Mouse (Mus musculus) neural tube, embryonic 14.5 days (tissue): ENCODE results near the gene Kdm4a. TPM values are rescaled to one million over a fixed set of nuclear protein-coding genes. Genes with fewer than 3 reads are reported as not detected.

Source experiments
- ATAC-seq: fragments of 200-750 bp; cut with Nextera tagmentation; 2 replicates; pipeline ENCODE4 v1.8.0; 2017; ENCODE audit warnings: low read depth, mild to moderate bottlenecking, moderate TSS enrichment, moderate library complexity
- H3K27ac ChIP-seq: fragments of 300-500 bp; sonication (generic); 2 replicates; pipeline ENCODE4 v1.5.1; 2014; ENCODE audit warnings: low read depth, mild to moderate bottlenecking, control low read depth, low read length, moderate library complexity, mixed read lengths
- H3K27me3 ChIP-seq: fragments of 300-500 bp; sonication (generic); 2 replicates; pipeline ENCODE4 v1.6.1; 2014; ENCODE audit warnings: low read length; ENCODE audit not compliant: control insufficient read depth, insufficient read depth
- H3K36me3 ChIP-seq: fragments of 300-500 bp; sonication (generic); 2 replicates; pipeline ENCODE4 v1.6.1; 2014; ENCODE audit warnings: low read length, mixed read lengths; ENCODE audit not compliant: control insufficient read depth, insufficient read depth
- H3K4me1 ChIP-seq: fragments of 300-500 bp; sonication (generic); 2 replicates; pipeline ENCODE4 v1.6.1; 2014; ENCODE audit warnings: low read length; ENCODE audit not compliant: control insufficient read depth, insufficient read depth
- H3K4me2 ChIP-seq: fragments of 300-500 bp; sonication (generic); 2 replicates; pipeline ENCODE4 v1.6.1; 2014; ENCODE audit warnings: mild to moderate bottlenecking, low read depth, low read length, control low read depth
- H3K4me3 ChIP-seq: fragments of 300-500 bp; sonication (generic); 2 replicates; pipeline ENCODE4 v1.5.1; 2014; ENCODE audit warnings: low read depth, low read length, control low read depth, mixed read lengths
- H3K9ac ChIP-seq: fragments of 300-500 bp; sonication (generic); replicated peaks from 2 replicates; pipeline ENCODE4 v1.6.1; 2014; ENCODE audit warnings: low read depth, mild to moderate bottlenecking, control low read depth, low read length, mixed read lengths
- H3K9me3 ChIP-seq: fragments of 300-500 bp; sonication (generic); 2 replicates; pipeline ENCODE4 v1.6.1; 2016; ENCODE audit warnings: low read length; ENCODE audit not compliant: control insufficient read depth
- WGBS: fragments of 180-500 bp; shearing (Covaris S2); extraction: QIAGEN DNeasy Blood & Tissue Kit; methylation state at CpG from one replicate; pipeline ENCODE4 v1.1.7; 2014; 5-methylcytosine and 5-hydroxymethylcytosine counted together
- microRNA-seq: library from miRNA; unstranded; fragments of <30 nt; microRNA quantifications from one replicate; pipeline ENCODE4, GENCODE M21; 2016
- polyA plus RNA-seq: library from polyadenylated mRNA; unstranded; fragments of >200 nt; fragmentation: Nextera tagmentation; extraction: Ambion mirVana; gene quantifications from 2 replicates; pipeline ENCODE4 v1.2.1, GENCODE M21; 2014

Gene Kdm4a
- polyA plus RNA-seq, 1 experiment from 2014 or later, result 58.6 TPM

DNA sequence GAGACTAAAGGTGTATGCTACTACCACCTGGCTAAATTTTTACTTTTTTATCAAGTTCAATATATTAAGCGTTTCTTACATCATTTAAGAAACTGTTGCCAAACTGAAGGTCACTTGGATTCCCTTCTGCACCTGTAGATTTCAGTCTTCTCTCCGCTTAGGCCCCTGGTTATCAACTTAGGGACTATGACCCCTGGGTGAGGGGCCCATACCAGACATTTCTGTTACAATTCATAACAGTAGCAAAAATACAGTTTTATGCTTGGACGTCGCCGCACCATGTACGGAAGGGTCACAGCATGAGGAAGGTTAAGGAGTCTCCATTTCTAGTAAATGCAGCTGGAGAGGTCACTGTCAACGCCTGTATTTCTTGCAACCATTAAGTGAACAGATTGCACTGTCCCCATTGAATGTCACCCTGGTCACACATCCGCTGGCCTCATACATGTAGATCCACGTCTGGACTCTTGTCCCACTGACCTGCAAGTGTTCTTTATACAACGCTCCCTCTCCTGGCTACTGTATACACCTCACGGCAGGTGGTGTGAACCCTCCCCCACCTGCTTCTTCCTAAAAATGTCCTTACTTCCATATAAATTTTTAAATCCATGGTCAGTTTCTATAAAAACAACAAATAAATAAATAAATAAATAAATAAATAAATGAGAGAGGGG is 86.9 kb downstream of the Kdm4a start:
- Histone ChIP-seq H3K27ac (no peak overlapping the region), H3K4me2 (no peak overlapping the region), H3K4me1 (no peaks in the 10 kb centered on the region), H3K9ac (no peak overlapping the region), H3K36me3 (no peaks in the 10 kb centered on the region), H3K27me3 (no peaks in the 10 kb centered on the region), H3K4me3 (no peak overlapping the region), H3K9me3 (no peaks in the 10 kb centered on the region)
- 96% methylated on average over 11 of the region's 11 CpGs for WGBS
- no peak for ATAC-seq

DNA sequence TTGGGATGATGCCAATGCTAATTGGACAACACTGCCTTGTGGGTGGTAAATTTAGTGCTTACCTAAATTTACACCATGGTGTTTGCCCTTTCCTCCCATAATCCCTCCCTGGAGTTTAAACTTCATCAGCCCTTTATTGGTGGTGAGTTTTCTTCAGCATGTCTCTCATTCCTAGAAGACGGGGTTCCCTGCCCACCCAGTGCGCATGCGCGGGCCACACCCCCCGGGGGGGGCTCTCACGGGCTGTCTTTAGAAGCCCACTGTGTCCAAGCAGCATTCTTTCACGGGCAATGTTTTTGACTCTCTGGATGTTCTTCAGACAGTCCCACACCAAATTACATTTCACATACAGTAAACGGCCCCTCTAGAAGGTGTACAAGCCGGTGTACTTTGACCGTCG is 89.4 kb downstream of the Kdm4a start:
- Histone ChIP-seq H3K36me3 (no peaks in the 10 kb centered on the region), H3K9ac (no peak overlapping the region), H3K9me3 (no peaks in the 10 kb centered on the region), H3K4me3 (no peak overlapping the region), H3K4me1 (no peaks in the 10 kb centered on the region), H3K27ac (no peak overlapping the region), H3K27me3 (no peaks in the 10 kb centered on the region), H3K4me2 (no peak overlapping the region)
- no peak for ATAC-seq
- whole genome bisulfite sequencing, result 92% methylated on average over 11 of the region's 11 CpGs

GRCm38 (mm10) chr4:118089939-118090338 is 89.9 kb downstream of the Kdm4a start:
- WGBS, result 57% methylated on average over 9 of the region's 9 CpGs

DNA sequence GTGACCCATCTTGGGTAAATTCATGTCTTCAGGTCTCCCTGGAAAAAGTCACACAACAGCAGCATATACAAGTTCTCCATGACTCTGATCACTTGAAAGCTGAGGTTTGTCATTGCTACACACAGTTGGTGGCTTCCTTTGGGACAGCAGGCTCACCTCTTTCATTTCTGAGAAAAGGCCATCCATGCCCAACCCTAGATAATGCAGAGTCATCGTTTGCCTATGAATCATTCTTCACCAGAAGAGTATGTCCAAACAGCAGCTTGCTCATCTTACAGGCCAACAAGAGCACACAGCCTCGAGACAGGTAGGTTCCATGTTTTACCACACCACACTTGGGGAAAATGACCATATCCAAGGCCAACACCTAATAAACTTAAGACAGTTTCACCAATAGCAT is 91.1 kb downstream of the Kdm4a start:
- Histone ChIP-seq H3K4me3 (no peak overlapping the region), H3K9ac (no peak overlapping the region), H3K36me3 (no peaks in the 10 kb centered on the region), H3K27me3 (no peaks in the 10 kb centered on the region), H3K9me3 (no peaks in the 10 kb centered on the region), H3K27ac (no peak overlapping the region), H3K4me2 (no peak overlapping the region), H3K4me1 (no peaks in the 10 kb centered on the region)
- ATAC-seq, result no peak
- 96% methylated on average over 2 of the region's 2 CpGs for WGBS

More at GRCm38 (mm10) chr4:118089939-118090338, 89.9 kb downstream of the Kdm4a start:
- no peaks in the 10 kb centered on the region for H3K36me3 ChIP-seq
- no peak overlapping the region for H3K27ac ChIP-seq
- no peak overlapping the region for H3K4me2 ChIP-seq
- H3K9me3 ChIP-seq, result no peaks in the 10 kb centered on the region
- no peak overlapping the region for H3K4me3 ChIP-seq
- H3K27me3 ChIP-seq, result no peaks in the 10 kb centered on the region
- ATAC-seq, result no peak
- H3K4me1 ChIP-seq, result no peaks in the 10 kb centered on the region
- H3K9ac ChIP-seq, result no peak overlapping the region

Small RNA genes lying within 50 kb of the gene (microRNA-seq; reads per million reads assigned to microRNA genes)
- 1.7 reads per million for gene Mir7226

Other genes starting within 250 kb of the Kdm4a start
- 10.0 and 10.6 TPM in 2 replicates for gene St3gal3, start 45.1 kb downstream of the Kdm4a start, polyA plus RNA-seq
- 52.4 and 66.7 TPM in 2 replicates for gene Ptprf, start 111.4 kb upstream of the Kdm4a start, polyA plus RNA-seq
- 13.7 and 14.5 TPM in 2 replicates for gene Szt2, start 229.2 kb upstream of the Kdm4a start, polyA plus RNA-seq
- 100 and 103 TPM in 2 replicates for gene Med8, start 229.3 kb upstream of the Kdm4a start, polyA plus RNA-seq
- 20.2 and 39.0 TPM in 2 replicates for gene Elovl1, start 248.1 kb upstream of the Kdm4a start, polyA plus RNA-seq